Comparison of ENCODE assay signal across 8 mouse cellular contexts in genomic region chr14:21891581-21892340, GRCm38 (mm10). TPM values are rescaled to one million over a fixed set of nuclear protein-coding genes. Genes with fewer than 3 reads are reported as not detected.
DNase-seq lines count a peak whose midpoint lies in the region; ATAC-seq and TF ChIP-seq lines count a peak whose summit lies in the region.

No protein-coding gene starts in this region.

- peaks cover 10% of the 10 kb centered on the region for H3K4me1 ChIP-seq in midbrain, embryonic 10.5 days
- H3K4me1 ChIP-seq in midbrain, embryonic 16.5 days (ENCODE audit: control insufficient read depth, insufficient read depth, low read length): 0 out of 2 replicates have a peak, but pooled peaks cover 3% of the 10 kb centered on the region
- no peaks in the 10 kb centered on the region for H3K4me1 ChIP-seq in heart, postnatal 0 days (ENCODE audit: control insufficient read depth, insufficient read depth)
- peaks cover 16% of the 10 kb centered on the region for H3K4me1 ChIP-seq in lung, embryonic 15.5 days
- H3K4me1 ChIP-seq in stomach, embryonic 15.5 days: peaks cover 12% of the 10 kb centered on the region

- H3K27me3 ChIP-seq in midbrain, embryonic 10.5 days (ENCODE audit: low read depth, poor library complexity, severe bottlenecking): no peaks in the 10 kb centered on the region
- no peaks in the 10 kb centered on the region for H3K27me3 ChIP-seq in midbrain, embryonic 16.5 days (ENCODE audit: control insufficient read depth, insufficient read depth, low read depth, low read length)
- no peaks in the 10 kb centered on the region for H3K27me3 ChIP-seq in heart, postnatal 0 days (ENCODE audit: control insufficient read depth, insufficient read depth, low read length)
- no peaks in the 10 kb centered on the region for H3K27me3 ChIP-seq in lung, embryonic 15.5 days
- no peaks in the 10 kb centered on the region for H3K27me3 ChIP-seq in stomach, embryonic 15.5 days (replicated peaks)

- no peak for TF ChIP-seq EP300 in heart, postnatal 0 days (IDR thresholded peaks at IDR 0.05; ENCODE audit: low read depth)

- intact Hi-C loops in left cerebral cortex, postnatal 25 days (cut with DNase I): no loop called here

- WGBS in midbrain, embryonic 10.5 days: 63% methylated on average over 15 of the region's 15 CpGs
- 40% methylated on average over 15 of the region's 15 CpGs for WGBS in midbrain, embryonic 16.5 days
- 22% methylated on average over 15 of the region's 15 CpGs for WGBS in heart, postnatal 0 days
- 8% methylated on average over 15 of the region's 15 CpGs for WGBS in lung, embryonic 15.5 days
- WGBS in stomach, embryonic 15.5 days: 6% methylated on average over 15 of the region's 15 CpGs

- H3K9me3 ChIP-seq in midbrain, embryonic 10.5 days (replicated peaks): no peaks in the 10 kb centered on the region
- H3K9me3 ChIP-seq in midbrain, embryonic 16.5 days (replicated peaks; ENCODE audit: control insufficient read depth, low read length, poor library complexity, severe bottlenecking): no peaks in the 10 kb centered on the region
- H3K9me3 ChIP-seq in heart, postnatal 0 days (replicated peaks; ENCODE audit: control insufficient read depth, low read length): no peaks in the 10 kb centered on the region
- H3K9me3 ChIP-seq in lung, embryonic 15.5 days: no peaks in the 10 kb centered on the region
- H3K9me3 ChIP-seq in stomach, embryonic 15.5 days: no peaks in the 10 kb centered on the region

- H3K4me2 ChIP-seq in midbrain, embryonic 16.5 days (ENCODE audit: low read length): no peak overlapping the region
- H3K4me2 ChIP-seq in heart, postnatal 0 days (ENCODE audit: low read depth, low read length): peak overlapping the region; percentile 33
- peak overlapping the region; percentile 40 for H3K4me2 ChIP-seq in lung, embryonic 15.5 days
- H3K4me2 ChIP-seq in stomach, embryonic 15.5 days: peak overlapping the region; percentile 31; the same call in 1 of the 2 replicates

- no peak for ATAC-seq in midbrain, embryonic 16.5 days
- ATAC-seq in heart, postnatal 0 days (ENCODE audit: insufficient read depth, low read depth): peak; percentile 71
- peak; percentile 84 for ATAC-seq in lung, embryonic 15.5 days (ENCODE audit: borderline replicate concordance, extremely low read depth, low FRiP score, low TSS enrichment)
- peak; percentile 82 for ATAC-seq in stomach, embryonic 15.5 days (ENCODE audit: insufficient read depth, low FRiP score, low read depth)
- no peak for ATAC-seq in erythroblast, adult 5-6 weeks (replicated peaks; ENCODE audit: low FRiP score, poor library complexity, severe bottlenecking)

- no peak overlapping the region for H3K4me3 ChIP-seq in midbrain, embryonic 10.5 days
- no peak overlapping the region for H3K4me3 ChIP-seq in midbrain, embryonic 16.5 days (ENCODE audit: low read depth, low read length)
- no peak overlapping the region for H3K4me3 ChIP-seq in heart, postnatal 0 days (ENCODE audit: low read depth, low read length)
- H3K4me3 ChIP-seq in lung, embryonic 15.5 days: no peak overlapping the region
- no peak overlapping the region for H3K4me3 ChIP-seq in stomach, embryonic 15.5 days (replicated peaks)

- no peak for TF ChIP-seq CTCF in heart, postnatal 0 days (IDR thresholded peaks at IDR 0.05; ENCODE audit: low read depth)

- H3K36me3 ChIP-seq in midbrain, embryonic 10.5 days: no peaks in the 10 kb centered on the region
- H3K36me3 ChIP-seq in midbrain, embryonic 16.5 days (ENCODE audit: control insufficient read depth, insufficient read depth, low read length): no peaks in the 10 kb centered on the region
- H3K36me3 ChIP-seq in heart, postnatal 0 days (replicated peaks; ENCODE audit: control insufficient read depth, insufficient read depth, low read length): no peaks in the 10 kb centered on the region
- H3K36me3 ChIP-seq in lung, embryonic 15.5 days: no peaks in the 10 kb centered on the region
- no peaks in the 10 kb centered on the region for H3K36me3 ChIP-seq in stomach, embryonic 15.5 days

- H3K27ac ChIP-seq in midbrain, embryonic 10.5 days (replicated peaks): peak overlapping the region; percentile 46
- H3K27ac ChIP-seq in midbrain, embryonic 16.5 days (ENCODE audit: low read length): no peak overlapping the region
- H3K27ac ChIP-seq in heart, postnatal 0 days (ENCODE audit: low read depth): no peak overlapping the region
- peak overlapping the region; percentile 76 for H3K27ac ChIP-seq in lung, embryonic 15.5 days
- peak overlapping the region; percentile 83 for H3K27ac ChIP-seq in stomach, embryonic 15.5 days

- peak; percentile 20 for DNase-seq in midbrain, embryonic 10.5 days (ENCODE audit: low spot score)
- DNase-seq in heart, postnatal 0 days (ENCODE audit: low spot score): peak; percentile 16
- no peak for DNase-seq in left cerebral cortex, postnatal 25 days (ENCODE audit: low spot score in 2 of 2)
- DNase-seq in layer of hippocampus, adult 9-10 months (ENCODE audit: low spot score): no peak

- H3K9ac ChIP-seq in midbrain, embryonic 16.5 days (ENCODE audit: low read depth, low read length): no peak overlapping the region
- H3K9ac ChIP-seq in heart, postnatal 0 days (replicated peaks; ENCODE audit: low read depth, low read length): no peak overlapping the region
- H3K9ac ChIP-seq in lung, embryonic 15.5 days: no peak overlapping the region
- H3K9ac ChIP-seq in stomach, embryonic 15.5 days: no peak overlapping the region

RNA-seq across cellular contexts. Expression of gene Comtd1, which starts 43.0 kb away (rescaled TPM):
- polyA plus RNA-seq in midbrain, embryonic 10.5 days (2016; fragmentation: Nextera tagmentation; extraction: Ambion mirVana): 13.9 and 16.4 TPM in 2 replicates
- 58.1 and 58.7 TPM in 2 replicates for polyA plus RNA-seq in midbrain, embryonic 16.5 days (2015; fragmentation: Nextera tagmentation; extraction: Ambion mirVana)
- 18.3 and 53.5 TPM in 2 replicates for total RNA-seq in heart, postnatal 0 days (2014; rRNA removed; ENCODE audit: low replicate concordance)
- polyA plus RNA-seq in heart, postnatal 0 days (2015; fragmentation: Nextera tagmentation; extraction: Ambion mirVana): 27.8 and 30.6 TPM in 2 replicates
- polyA plus RNA-seq in lung, embryonic 15.5 days (2015; fragmentation: Nextera tagmentation; extraction: Ambion mirVana): 15.0 and 16.9 TPM in 2 replicates
- polyA plus RNA-seq in stomach, embryonic 15.5 days (2015; fragmentation: Nextera tagmentation; extraction: Ambion mirVana): 42.2 and 48.1 TPM in 2 replicates
- total RNA-seq in left cerebral cortex, postnatal 25 days (2021): 10 to 100 TPM; 28.3 to 31.5 TPM
- 2.5 and 9.6 TPM in 2 replicates for total RNA-seq in erythroblast, adult 5-6 weeks (2015; ENCODE audit: low replicate concordance)
- 4.0 and 4.5 TPM in 2 replicates for total RNA-seq in erythroblast, adult 5-6 weeks (2017; ENCODE audit: low replicate concordance)

Comparison
In these comparisons a context has a peak if more than half of its experiments do, and no peak if none do; other contexts are left out.
1. H3K27ac ChIP-seq: peak in midbrain, embryonic 10.5 days (single experiment), lung, embryonic 15.5 days (single experiment) and stomach, embryonic 15.5 days (single experiment); none in midbrain, embryonic 16.5 days (single experiment) and heart, postnatal 0 days (single experiment).
2. DNase-seq: peak in midbrain, embryonic 10.5 days (single experiment) and heart, postnatal 0 days (single experiment); none in left cerebral cortex, postnatal 25 days (0 of 2) and layer of hippocampus, adult 9-10 months (single experiment).
3. ATAC-seq: peak in heart, postnatal 0 days (single experiment), lung, embryonic 15.5 days (single experiment) and stomach, embryonic 15.5 days (single experiment); none in midbrain, embryonic 16.5 days (single experiment) and erythroblast, adult 5-6 weeks (single experiment).